21 mouse cellular contexts compared by ENCODE assay signal in the genomic region with DNA sequence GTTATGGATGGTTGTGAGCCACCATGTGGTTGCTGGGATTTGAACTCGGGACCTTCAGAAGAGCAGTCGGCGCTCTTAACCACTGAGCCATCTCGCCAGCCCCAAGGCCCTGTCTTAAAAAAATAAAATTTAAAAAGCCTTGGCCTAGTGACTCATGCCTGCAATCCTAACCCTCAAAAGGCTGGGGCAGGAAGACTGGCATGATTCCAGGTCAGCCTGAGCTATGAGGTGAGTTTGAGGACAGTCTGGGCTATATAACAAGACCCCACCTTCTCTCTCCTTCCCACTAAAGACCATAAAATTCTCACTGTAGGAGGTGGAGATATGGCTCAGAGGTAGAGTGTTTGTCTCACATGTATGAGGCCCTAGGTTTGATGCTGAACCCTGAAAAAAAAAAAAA. TPM values are rescaled to one million over a fixed set of nuclear protein-coding genes. Genes with fewer than 3 reads are reported as not detected.
A peak's percentile ranks its signal among the peaks of the same experiment; 100 is the strongest.
DNase-seq lines count a peak whose midpoint lies in the region; ATAC-seq lines count a peak whose summit lies in the region.
"Had no signal": no experiment of that assay in that cellular context is flagged by ENCODE, and none has a peak within 500 bp of the region (broad histone marks: within the 10 kb centered on the region; RNA-seq: fewer than 3 reads in every experiment).

No protein-coding gene starts in this region.

- ATAC-seq in erythroblast, adult 5-6 weeks (replicated peaks; ENCODE audit: low FRiP score, poor library complexity, severe bottlenecking): no peak
- ATAC-seq: activated CD4-positive, CD25-positive, alpha-beta regulatory T cell, adult 4 months; forebrain, embryonic 14.5 days; inflammation-experienced regulatory T-cells, adult 6 months had no signal

- DNase-seq in 3134 (ENCODE audit: extremely low read depth, insufficient read length, low spot score) (peak; percentile 72), 3T3-L1 (ENCODE audit: low read depth, low spot score) (peak; percentile 73)
- DNase-seq in adrenal gland, adult 2 months: peak; percentile 73
- peak; percentile 67 to 76 for DNase-seq in adrenal gland, postnatal 36 days
- DNase-seq in layer of hippocampus, postnatal 10 days (ENCODE audit: low spot score in 2 of 2): no peak
- DNase-seq in urinary bladder, adult 2 months (ENCODE audit: low spot score): no peak
- no peak for DNase-seq in ovary, postnatal 14 days (ENCODE audit: low spot score)
- DNase-seq: cerebellum, adult 8-10 months; cerebellum, postnatal 25 days; gastrocnemius, postnatal 25 days; heart, adult 18-20 months; kidney, adult 9 months; kidney, postnatal 10 days; lung, embryonic 14.5 days; lung, postnatal 14 days; right cerebral cortex, postnatal 4 days; thymus, postnatal 4 days had no signal

RNA-seq across cellular contexts. Expression of gene Sos1, which starts 12.0 kb away (rescaled TPM):
- 10 to 100 TPM; 23.7 to 29.0 TPM for total RNA-seq in adrenal gland, adult 2 months (2021)
- 2.0 and 2.8 TPM in 2 replicates for polyA plus RNA-seq in adrenal gland, adult 2 months (2012; rRNA removed)
- 10 to 100 TPM; 28.1 to 29.3 TPM for total RNA-seq in adrenal gland, postnatal 36 days (2021)
- 10 to 100 TPM; 37.8 to 41.5 TPM for total RNA-seq in layer of hippocampus, postnatal 10 days (2021)
- total RNA-seq in erythroblast, adult 5-6 weeks (2015; ENCODE audit: low replicate concordance): 6.5 and 10.7 TPM in 2 replicates
- 3.9 and 4.1 TPM in 2 replicates for total RNA-seq in erythroblast, adult 5-6 weeks (2017; ENCODE audit: low replicate concordance)
- 6.5 and 9.3 TPM in 2 replicates for polyA plus RNA-seq in urinary bladder, adult 2 months (2012; rRNA removed)

Comparison
In these comparisons a context has a peak if more than half of its experiments do, and no peak if none do; other contexts are left out.
1. DNase-seq: peak in 3134 (single experiment), 3T3-L1 (single experiment), adrenal gland, adult 2 months (single experiment) and adrenal gland, postnatal 36 days (2 of 2); none in layer of hippocampus, postnatal 10 days (0 of 2), urinary bladder, adult 2 months (single experiment) and ovary, postnatal 14 days (single experiment).